Mouse (Mus musculus) neural tube, embryonic 11.5 days (tissue): Measurements from ENCODE around the gene Hsh2d. TPM values are rescaled to one million over a fixed set of nuclear protein-coding genes. Genes with fewer than 3 reads are reported as not detected.

Experiments
- ATAC-seq: fragments of 200-750 bp; cut with Nextera tagmentation; 2 replicates; pipeline ENCODE4 v1.8.0; 2017; ENCODE audit warnings: moderate number of reproducible peaks, mild to moderate bottlenecking, moderate TSS enrichment, moderate library complexity; ENCODE audit not compliant: insufficient read depth, low FRiP score, low TSS enrichment
- DNase-seq: peaks from one replicate; pipeline ENCODE4 v3.0.0-alpha.2; 2015; ENCODE audit warnings: low spot score
- H3K27ac ChIP-seq: fragments of 300-500 bp; sonication (generic); 2 replicates; pipeline ENCODE4 v1.5.1; 2014; ENCODE audit warnings: low read depth, mild to moderate bottlenecking, low read length
- H3K27me3 ChIP-seq: fragments of 300-500 bp; sonication (generic); 2 replicates; pipeline ENCODE4 v1.6.1; 2014; ENCODE audit warnings: mild to moderate bottlenecking, low read length, mixed read lengths; ENCODE audit not compliant: control insufficient read depth, insufficient read depth
- H3K36me3 ChIP-seq: fragments of 300-500 bp; sonication (generic); 2 replicates; pipeline ENCODE4 v1.6.1; 2014; ENCODE audit warnings: mild to moderate bottlenecking, low read length, moderate library complexity, mixed read lengths; ENCODE audit not compliant: control insufficient read depth, insufficient read depth
- H3K4me1 ChIP-seq: fragments of 300-500 bp; sonication (generic); 2 replicates; pipeline ENCODE4 v1.6.1; 2014; ENCODE audit warnings: low read length, mixed read lengths; ENCODE audit not compliant: control insufficient read depth, insufficient read depth
- H3K4me2 ChIP-seq: fragments of 300-500 bp; sonication (generic); 2 replicates; pipeline ENCODE4 v1.6.1; 2014; ENCODE audit warnings: low read depth, mild to moderate bottlenecking, moderate library complexity
- H3K4me3 ChIP-seq: fragments of 300-500 bp; sonication (generic); 2 replicates; pipeline ENCODE4 v1.5.1; 2014; ENCODE audit warnings: low read depth, low read length
- H3K9ac ChIP-seq: fragments of 300-500 bp; sonication (generic); 2 replicates; pipeline ENCODE4 v1.6.1; 2014; ENCODE audit warnings: mild to moderate bottlenecking, low read length
- H3K9me3 ChIP-seq: fragments of 300-500 bp; sonication (generic); 2 replicates; pipeline ENCODE4 v1.6.1; 2016; ENCODE audit warnings: low read length; ENCODE audit not compliant: control insufficient read depth
- WGBS: fragments of 180-500 bp; shearing (Covaris S2); extraction: QIAGEN DNeasy Blood & Tissue Kit; methylation state at CpG from one replicate; pipeline ENCODE4 v1.1.7; 2014; 5-methylcytosine and 5-hydroxymethylcytosine counted together
- polyA plus RNA-seq: library from polyadenylated mRNA; unstranded; fragments of >200 nt; fragmentation: Nextera tagmentation; extraction: Ambion mirVana; gene quantifications from 2 replicates; pipeline ENCODE4 v1.2.1, GENCODE M21; 2014

The Hsh2d gene
- polyA plus RNA-seq, 1 experiment from 2014 or later, result not detected

DNA sequence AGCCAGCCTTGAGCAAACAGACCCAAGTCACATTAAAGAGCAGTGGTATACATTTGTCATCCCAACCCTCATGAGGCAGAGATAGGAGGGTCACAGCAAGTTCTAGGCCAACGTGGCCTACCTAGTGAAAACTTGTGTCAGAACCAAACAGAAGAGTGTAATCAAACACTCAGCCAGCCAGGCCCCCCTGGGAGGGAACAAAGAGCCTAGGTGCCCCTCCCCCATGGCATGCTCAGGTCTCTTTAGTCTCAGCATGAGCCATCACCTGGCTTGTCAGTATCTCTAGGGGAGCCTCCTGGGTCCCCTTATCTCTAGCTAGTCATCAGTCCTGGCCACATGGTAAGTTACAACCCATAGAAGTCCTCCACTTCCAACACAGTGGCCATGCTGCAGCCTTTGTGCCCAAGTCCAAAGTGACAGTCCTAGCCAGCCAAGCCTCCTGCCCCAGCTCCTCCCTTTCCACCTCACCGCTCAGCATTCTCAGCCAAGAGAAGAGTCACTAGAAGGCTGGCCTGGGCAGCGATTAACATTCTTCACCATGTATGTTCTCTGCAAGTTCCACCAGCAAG is 19.7 kb upstream of the Hsh2d start:
- DNase-seq (no peak), ATAC-seq (no peak)
- Histone ChIP-seq H3K4me2 (no peak overlapping the region), H3K4me1 (no peaks in the 10 kb centered on the region), H3K9me3 (no peaks in the 10 kb centered on the region), H3K36me3 (peaks cover 22% of the 10 kb centered on the region), H3K4me3 (no peak overlapping the region), H3K27ac (no peak overlapping the region), H3K9ac (no peak overlapping the region), H3K27me3 (no peaks in the 10 kb centered on the region)
- WGBS, result 83% methylated on average over 3 of the region's 3 CpGs

DNA sequence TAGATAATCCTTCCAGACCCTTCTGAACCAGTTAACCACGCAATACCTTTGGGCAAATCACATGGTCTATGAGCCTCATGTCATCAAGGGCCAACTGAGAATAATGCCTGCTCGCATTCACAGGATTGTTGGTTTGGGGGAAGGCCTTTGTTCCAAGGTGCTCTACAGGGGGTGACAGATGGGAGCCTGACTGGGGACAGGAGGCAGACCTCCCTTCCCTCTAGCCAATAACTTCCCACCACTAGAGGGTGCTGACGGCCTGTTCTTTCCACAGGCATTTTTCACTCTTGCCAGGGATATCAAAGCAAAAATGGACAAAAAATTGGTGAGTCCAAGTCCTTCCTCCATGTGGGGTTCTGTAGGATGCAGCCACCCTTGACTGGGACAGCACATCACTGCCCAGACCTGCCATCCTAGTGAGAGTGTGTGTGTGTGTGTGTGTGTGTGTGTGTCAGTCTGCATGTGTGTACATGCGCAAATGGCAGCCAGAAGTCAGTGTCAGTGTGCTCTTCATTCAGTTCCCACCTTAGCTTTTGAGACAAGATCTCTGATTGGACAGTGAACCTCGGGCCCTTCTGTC is 12.0 kb upstream of the Hsh2d start:
- H3K4me1 ChIP-seq, result no peaks in the 10 kb centered on the region
- peak; percentile 69 for DNase-seq
- no peaks in the 10 kb centered on the region for H3K9me3 ChIP-seq
- H3K9ac ChIP-seq, result no peak overlapping the region
- ATAC-seq, result peak; percentile 66
- 58% methylated on average over 5 of the region's 5 CpGs for WGBS
- no peak overlapping the region for H3K4me3 ChIP-seq
- no peaks in the 10 kb centered on the region for H3K27me3 ChIP-seq
- peaks cover 28% of the 10 kb centered on the region for H3K36me3 ChIP-seq
- no peak overlapping the region for H3K27ac ChIP-seq
- H3K4me2 ChIP-seq, result no peak overlapping the region

DNA sequence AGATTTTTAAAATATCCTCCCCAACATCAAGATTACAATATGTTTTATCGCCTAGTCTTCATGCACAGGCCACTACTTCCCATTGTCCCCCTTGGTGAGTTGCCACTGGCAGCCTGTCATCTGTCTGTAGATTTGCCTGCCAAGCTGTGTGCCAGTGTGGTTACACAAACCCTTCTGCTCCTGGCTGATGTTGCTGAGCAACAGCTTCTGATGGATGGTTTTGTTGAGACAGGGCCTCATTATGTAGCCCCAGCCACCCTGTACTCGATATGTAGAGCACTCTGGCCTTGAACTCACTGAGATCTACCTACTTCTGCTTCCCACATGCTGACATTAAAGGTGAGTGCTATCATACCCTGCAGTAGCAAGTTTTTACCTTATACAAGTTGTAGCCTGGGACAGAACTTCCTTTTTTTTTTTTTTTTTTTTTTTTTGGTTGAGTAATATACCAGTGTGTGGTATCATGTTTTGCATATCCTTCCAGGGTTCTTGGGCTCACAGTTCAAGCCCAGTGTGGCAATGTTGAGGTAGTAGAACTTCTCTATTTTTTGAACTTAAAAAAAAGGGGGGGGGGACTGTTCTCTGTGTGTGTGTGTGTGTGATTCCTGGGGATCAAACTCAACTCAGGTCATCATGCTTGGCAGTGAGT is 5.8 kb upstream of the Hsh2d start:
- Histone ChIP-seq H3K27ac (no peak overlapping the region), H3K9ac (no peak overlapping the region), H3K9me3 (no peaks in the 10 kb centered on the region), H3K36me3 (peaks cover 9% of the 10 kb centered on the region; the same call in 1 of the 2 replicates), H3K4me3 (no peak overlapping the region), H3K27me3 (no peaks in the 10 kb centered on the region), H3K4me2 (no peak overlapping the region), H3K4me1 (no peaks in the 10 kb centered on the region)
- ATAC-seq, result no peak
- 76% methylated on average over 2 of the region's 2 CpGs for WGBS
- no peak for DNase-seq

DNA sequence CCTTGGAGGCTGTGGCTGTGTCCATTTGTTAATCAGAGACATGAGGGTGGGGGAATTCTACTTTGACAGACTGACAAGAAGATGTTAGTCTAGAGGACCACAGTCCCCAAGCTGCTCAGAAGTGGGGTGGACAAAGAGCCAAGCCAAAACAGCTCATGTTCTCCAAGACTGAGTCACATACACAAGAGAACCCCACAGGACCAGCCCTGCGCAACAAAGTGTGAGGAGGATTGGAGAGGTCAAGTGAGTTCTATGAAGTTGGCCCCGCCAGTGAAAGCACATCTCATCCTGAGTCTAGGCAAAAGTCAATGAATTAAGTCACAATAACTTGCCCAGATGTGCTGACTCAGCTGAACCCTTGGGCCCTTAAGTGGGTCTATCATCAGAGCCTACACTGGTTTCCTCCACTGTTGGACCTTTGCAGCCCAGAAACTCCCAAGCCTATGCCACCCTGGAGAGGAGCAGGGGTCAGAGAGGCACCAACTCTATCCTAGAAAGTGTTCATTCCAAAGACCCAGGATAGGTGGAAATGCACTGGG is 1.6 kb upstream of the Hsh2d start:
- Histone ChIP-seq H3K27me3 (no peaks in the 10 kb centered on the region), H3K4me1 (no peaks in the 10 kb centered on the region), H3K4me3 (no peak overlapping the region), H3K9ac (no peak overlapping the region), H3K4me2 (no peak overlapping the region), H3K27ac (no peak overlapping the region), H3K9me3 (no peaks in the 10 kb centered on the region), H3K36me3 (no peaks in the 10 kb centered on the region)
- WGBS, result 94% methylated on average over 2 of the region's 2 CpGs
- DNase-seq (no peak), ATAC-seq (no peak)

GRCm38 (mm10) chr8:72190215-72190539 is 739 bp downstream of the Hsh2d start:
- no peak overlapping the region for H3K4me2 ChIP-seq
- ATAC-seq (no peak), DNase-seq (no peak)
- H3K27ac ChIP-seq, result no peak overlapping the region
- 88% methylated on average over 2 of the region's 2 CpGs for WGBS
- no peaks in the 10 kb centered on the region for H3K4me1 ChIP-seq
- no peak overlapping the region for H3K4me3 ChIP-seq
- H3K27me3 ChIP-seq, result no peaks in the 10 kb centered on the region
- no peak overlapping the region for H3K9ac ChIP-seq
- no peaks in the 10 kb centered on the region for H3K36me3 ChIP-seq
- no peaks in the 10 kb centered on the region for H3K9me3 ChIP-seq

DNA sequence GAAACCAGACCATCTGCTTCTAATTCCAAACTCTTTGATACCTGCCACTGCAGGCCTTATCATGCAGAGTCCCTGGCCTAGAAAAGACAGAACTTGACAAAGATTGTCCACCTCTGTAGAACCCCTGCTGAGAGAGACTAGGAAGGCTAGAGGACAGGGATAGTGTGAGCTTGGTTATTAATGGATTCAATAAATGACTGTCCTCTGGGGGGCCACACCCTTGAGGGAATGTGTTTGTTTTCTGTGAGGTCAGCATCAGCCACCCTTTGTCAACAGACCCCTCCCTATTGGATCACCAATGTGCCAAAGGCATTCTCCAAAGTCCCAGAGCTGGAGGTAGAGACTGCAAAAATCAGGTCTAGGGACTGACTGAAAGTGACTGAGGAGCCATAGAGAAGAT is 2.6 kb downstream of the Hsh2d start:
- Histone ChIP-seq H3K4me1 (no peaks in the 10 kb centered on the region), H3K4me3 (no peak overlapping the region), H3K4me2 (no peak overlapping the region), H3K27ac (no peak overlapping the region), H3K9me3 (no peaks in the 10 kb centered on the region), H3K27me3 (no peaks in the 10 kb centered on the region), H3K36me3 (no peaks in the 10 kb centered on the region), H3K9ac (no peak overlapping the region)
- DNase-seq (no peak), ATAC-seq (no peak)

- WGBS, result 60% methylated on average over 8 of the region's 8 CpGs
Measured at GRCm38 (mm10) chr8:72197997-72198396, 8.6 kb downstream of the Hsh2d start.

GRCm38 (mm10) chr8:72208582-72208981 is 19.1 kb downstream of the Hsh2d start:
- Histone ChIP-seq H3K9me3 (no peaks in the 10 kb centered on the region; the same call in 1 of the 2 replicates), H3K36me3 (no peaks in the 10 kb centered on the region), H3K27me3 (no peaks in the 10 kb centered on the region), H3K4me3 (no peak overlapping the region), H3K4me2 (no peak overlapping the region), H3K4me1 (no peaks in the 10 kb centered on the region), H3K27ac (no peak overlapping the region), H3K9ac (no peak overlapping the region)
- no peak for DNase-seq
- 78% methylated on average over 1 of the region's 1 CpGs for WGBS
- ATAC-seq, result no peak

More at GRCm38 (mm10) chr8:72197997-72198396, 8.6 kb downstream of the Hsh2d start:
- no peak overlapping the region for H3K9ac ChIP-seq
- DNase-seq (no peak), ATAC-seq (no peak)
- H3K4me2 ChIP-seq, result no peak overlapping the region
- H3K27ac ChIP-seq, result no peak overlapping the region
- H3K36me3 ChIP-seq, result no peaks in the 10 kb centered on the region
- H3K4me3 ChIP-seq, result no peak overlapping the region
- H3K27me3 ChIP-seq, result no peaks in the 10 kb centered on the region
- no peaks in the 10 kb centered on the region for H3K4me1 ChIP-seq
- 0 out of 2 replicates have a peak, but pooled peaks cover 5% of the 10 kb centered on the region for H3K9me3 ChIP-seq

GRCm38 (mm10) chr8:72210222-72210621 is 20.8 kb downstream of the Hsh2d start:
- Histone ChIP-seq H3K4me3 (no peak overlapping the region), H3K9ac (no peak overlapping the region), H3K4me1 (no peaks in the 10 kb centered on the region), H3K9me3 (no peaks in the 10 kb centered on the region), H3K27ac (no peak overlapping the region), H3K27me3 (no peaks in the 10 kb centered on the region), H3K4me2 (no peak overlapping the region), H3K36me3 (no peaks in the 10 kb centered on the region)
- ATAC-seq (no peak), DNase-seq (no peak)
- WGBS, result 77% methylated on average over 4 of the region's 4 CpGs
